Mouse (Mus musculus): ENCODE measurements at regions not wholly inside any gene's neighbourhood (a gene's known extent, or its start where the extent isn't known, plus 50 kb on each side); places are given as distances from the start of the nearest gene placed in this dataset.

DNA sequence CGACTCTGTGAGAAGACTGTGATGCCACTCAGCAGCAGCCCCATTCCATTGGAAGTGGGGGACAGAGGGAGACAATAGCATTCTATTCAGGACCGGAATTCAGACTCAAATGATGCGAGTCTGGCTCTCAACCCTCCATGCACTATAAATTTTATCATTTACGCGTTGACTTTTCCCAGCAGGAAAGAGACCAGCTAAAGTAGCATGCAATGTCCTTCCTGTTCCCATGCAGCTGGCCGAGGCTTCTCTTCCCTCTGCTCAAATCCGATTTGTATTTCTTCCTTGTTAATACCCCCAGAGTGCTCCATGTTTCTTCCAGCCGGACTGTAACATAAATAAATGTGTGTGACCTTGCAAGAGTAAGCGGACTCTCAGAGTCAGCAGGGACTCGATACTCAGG is 376.4 kb upstream of the Tnp1 start:
- 26% methylated on average over 10 of the region's 10 CpGs for WGBS
- Histone ChIP-seq H3K27ac (replicated peaks) (no peak overlapping the region), H3K27me3 (replicated peaks) (no peaks in the 10 kb centered on the region), H3K9ac (replicated peaks) (no peak overlapping the region), H3K4me3 (replicated peaks) (no peak overlapping the region), H3K36me3 (no peaks in the 10 kb centered on the region), H3K9me3 (replicated peaks) (no peaks in the 10 kb centered on the region), H3K4me1 (peaks cover 6% of the 10 kb centered on the region), H3K4me2 (no peak overlapping the region)
- ATAC-seq (ENCODE audit: low FRiP score), result no peak

DNA sequence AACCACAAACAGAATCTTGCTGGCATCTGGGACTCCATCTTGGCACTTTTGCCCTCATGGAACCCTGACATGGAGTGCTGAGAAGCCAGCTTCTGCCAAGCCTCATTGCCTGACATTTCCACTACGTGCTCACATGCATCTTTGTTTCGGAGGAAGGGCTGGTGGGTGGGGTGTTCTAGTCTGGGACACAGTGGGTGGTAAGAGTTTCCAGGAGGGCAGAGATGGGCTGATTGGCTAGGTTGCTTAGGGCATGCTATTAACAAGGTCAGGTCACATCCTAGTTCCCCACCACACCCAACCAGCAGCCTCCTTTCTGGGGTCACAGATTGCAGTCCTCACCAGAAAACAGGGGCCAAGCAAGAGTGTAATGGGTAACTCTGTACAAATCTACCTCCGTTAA is 374.3 kb upstream of the Tnp1 start:
- Histone ChIP-seq H3K27ac (replicated peaks) (no peak overlapping the region), H3K9ac (replicated peaks) (no peak overlapping the region), H3K36me3 (no peaks in the 10 kb centered on the region), H3K27me3 (replicated peaks) (no peaks in the 10 kb centered on the region), H3K9me3 (replicated peaks) (no peaks in the 10 kb centered on the region), H3K4me1 (peaks cover 6% of the 10 kb centered on the region), H3K4me3 (replicated peaks) (no peak overlapping the region), H3K4me2 (no peak overlapping the region)
- 85% methylated on average over 3 of the region's 3 CpGs for WGBS
- ATAC-seq (ENCODE audit: low FRiP score), result no peak

DNA sequence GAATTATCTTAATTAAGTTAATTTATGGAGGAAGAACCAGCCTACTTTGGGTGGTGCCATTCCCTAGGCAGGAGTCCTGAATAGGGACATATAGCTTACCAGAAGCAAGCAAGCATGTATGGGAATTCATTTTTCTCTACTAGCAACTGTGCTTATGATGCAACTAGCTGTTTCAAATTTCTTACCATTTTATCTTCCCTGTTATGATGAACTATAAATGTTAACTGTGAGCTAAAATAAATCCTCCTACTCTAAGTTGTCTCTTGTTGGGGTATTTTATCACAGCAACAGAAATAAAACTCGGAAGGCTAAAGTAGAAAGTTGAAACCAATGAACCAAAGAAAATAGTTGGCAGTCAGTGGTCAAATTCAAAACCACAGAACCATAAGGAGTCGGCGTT is 373.5 kb upstream of the Tnp1 start:
- Histone ChIP-seq H3K4me1 (peaks cover 6% of the 10 kb centered on the region), H3K4me2 (no peak overlapping the region), H3K4me3 (replicated peaks) (no peak overlapping the region), H3K9ac (replicated peaks) (no peak overlapping the region), H3K36me3 (no peaks in the 10 kb centered on the region), H3K27me3 (replicated peaks) (no peaks in the 10 kb centered on the region), H3K27ac (replicated peaks) (no peak overlapping the region), H3K9me3 (replicated peaks) (no peaks in the 10 kb centered on the region)
- ATAC-seq (ENCODE audit: low FRiP score), result no peak
- WGBS, result 88% methylated on average over 3 of the region's 3 CpGs

DNA sequence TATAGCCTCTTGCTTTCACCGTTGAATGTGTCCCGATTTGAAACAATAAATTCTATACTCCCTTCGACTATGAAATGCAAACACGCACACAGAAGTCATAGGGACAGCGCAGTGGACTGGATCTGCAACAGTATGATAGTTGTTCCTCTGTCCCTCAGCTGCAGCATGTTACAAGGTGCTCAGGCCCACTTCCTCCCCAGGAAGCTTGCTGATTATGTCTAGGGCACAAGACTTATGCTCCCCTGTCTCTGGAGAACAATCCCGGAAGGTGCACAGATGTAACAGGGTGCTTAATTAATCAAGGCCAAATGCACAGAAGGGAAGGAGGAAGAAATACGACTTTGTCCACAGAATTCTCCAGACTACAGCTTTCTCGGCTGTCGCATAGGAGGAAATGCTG is 365.9 kb upstream of the Tnp1 start:
- Histone ChIP-seq H3K9me3 (replicated peaks) (no peaks in the 10 kb centered on the region), H3K9ac (replicated peaks) (no peak overlapping the region), H3K4me3 (replicated peaks) (no peak overlapping the region), H3K36me3 (no peaks in the 10 kb centered on the region), H3K27ac (replicated peaks) (no peak overlapping the region), H3K4me2 (no peak overlapping the region), H3K27me3 (replicated peaks) (no peaks in the 10 kb centered on the region), H3K4me1 (no peaks in the 10 kb centered on the region; the same call in 1 of the 2 replicates)
- WGBS, result 46% methylated on average over 9 of the region's 9 CpGs
- ATAC-seq (ENCODE audit: low FRiP score), result no peak

DNA sequence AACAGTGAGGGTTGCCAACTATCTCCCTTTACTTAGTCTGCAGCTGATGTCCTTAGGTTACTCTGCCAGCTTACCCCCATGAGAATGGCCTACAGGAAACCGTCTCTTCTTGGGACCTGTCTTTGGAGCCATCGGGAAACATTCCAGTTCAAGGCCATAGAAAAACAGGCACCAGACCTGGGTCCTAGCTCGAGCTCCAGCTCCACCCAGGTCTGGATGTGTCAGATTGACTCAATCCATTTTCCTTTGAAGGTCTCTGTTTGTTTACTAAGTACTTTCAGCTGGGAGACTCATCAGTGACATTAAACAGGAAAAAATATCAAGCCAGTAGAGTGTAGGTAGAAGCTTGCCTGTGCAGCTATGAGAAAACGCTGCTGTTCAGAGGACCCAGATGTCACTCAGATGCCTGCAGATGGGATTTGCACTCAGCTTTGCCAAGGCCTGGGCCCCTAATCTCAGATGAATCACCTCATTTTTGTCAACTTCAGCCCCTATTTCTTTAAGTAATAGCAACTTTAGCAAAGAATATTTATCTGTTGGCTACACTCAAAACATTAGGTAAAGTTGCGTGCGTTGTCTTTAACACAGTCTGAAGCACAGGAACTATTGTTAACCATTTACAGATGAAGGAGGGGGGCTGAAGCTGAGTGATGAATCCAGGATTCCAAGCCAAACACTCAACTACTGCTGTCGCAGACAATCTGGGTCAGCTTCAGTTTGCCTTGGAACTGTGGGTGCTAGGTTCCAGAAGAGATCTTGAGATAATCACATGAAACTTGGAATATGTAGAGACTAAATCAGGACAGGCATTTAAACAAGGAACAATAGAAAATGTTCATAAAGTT is 359.0 kb upstream of the Tnp1 start:
- Histone ChIP-seq H3K4me1 (no peaks in the 10 kb centered on the region; the same call in 1 of the 2 replicates), H3K9me3 (replicated peaks) (no peaks in the 10 kb centered on the region), H3K4me3 (replicated peaks) (no peak overlapping the region), H3K4me2 (no peak overlapping the region), H3K36me3 (no peaks in the 10 kb centered on the region), H3K27ac (replicated peaks) (no peak overlapping the region), H3K9ac (replicated peaks) (no peak overlapping the region), H3K27me3 (replicated peaks) (no peaks in the 10 kb centered on the region)
- 83% methylated on average over 7 of the region's 7 CpGs for WGBS
- no peak for ATAC-seq (ENCODE audit: low FRiP score)

DNA sequence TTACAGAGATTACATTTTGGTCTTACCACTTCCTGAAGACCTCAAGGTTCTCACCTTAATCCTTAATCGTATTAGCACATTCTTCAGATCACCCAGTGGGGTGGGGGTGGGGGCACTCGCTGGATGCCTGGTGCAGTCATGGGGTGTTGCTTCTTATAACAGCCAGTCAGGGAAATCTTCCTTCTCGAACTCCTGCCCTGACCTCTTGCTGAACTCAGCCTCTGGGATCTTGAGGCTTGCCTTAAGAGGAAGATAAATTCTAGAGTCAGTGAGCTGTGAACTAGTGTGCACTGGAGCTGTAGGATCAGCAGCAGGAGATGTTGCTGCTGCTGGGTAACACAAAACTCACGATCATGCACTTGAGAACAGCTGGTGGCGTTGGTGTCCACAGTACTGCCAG is 352.5 kb upstream of the Tnp1 start:
- WGBS, result 60% methylated on average over 5 of the region's 5 CpGs
- Histone ChIP-seq H3K4me2 (no peak overlapping the region), H3K27ac (replicated peaks) (no peak overlapping the region), H3K36me3 (no peaks in the 10 kb centered on the region), H3K9me3 (replicated peaks) (no peaks in the 10 kb centered on the region), H3K9ac (replicated peaks) (no peak overlapping the region), H3K4me3 (replicated peaks) (no peak overlapping the region), H3K4me1 (peaks cover 16% of the 10 kb centered on the region), H3K27me3 (replicated peaks) (no peaks in the 10 kb centered on the region)
- ATAC-seq (ENCODE audit: low FRiP score), result no peak

DNA sequence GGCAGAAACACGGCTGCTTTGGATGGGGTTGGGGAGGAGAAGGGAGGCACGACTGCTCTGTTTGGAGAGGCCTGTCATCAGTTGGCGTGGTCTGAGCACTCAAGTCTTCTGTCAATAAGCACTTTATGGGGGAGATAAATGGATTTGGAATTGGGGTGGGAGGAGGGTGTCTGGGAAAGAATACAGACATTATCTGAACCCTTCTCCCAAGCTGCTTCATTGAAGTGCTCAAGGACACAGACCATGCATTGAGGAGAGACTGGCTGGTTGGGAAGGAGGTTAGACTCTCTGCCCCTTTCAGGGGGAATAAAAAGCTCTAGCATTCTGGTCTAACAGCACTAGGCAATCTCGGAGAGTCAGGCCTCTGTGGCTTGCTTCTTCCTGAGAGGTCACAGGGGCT is 350.1 kb upstream of the Tnp1 start:
- no peak overlapping the region for H3K9ac ChIP-seq (replicated peaks)
- 59% methylated on average over 4 of the region's 4 CpGs for WGBS
- H3K27ac ChIP-seq (replicated peaks), result no peak overlapping the region
- H3K27me3 ChIP-seq (replicated peaks), result no peaks in the 10 kb centered on the region
- no peaks in the 10 kb centered on the region for H3K9me3 ChIP-seq (replicated peaks)
- no peak overlapping the region for H3K4me2 ChIP-seq
- H3K36me3 ChIP-seq, result no peaks in the 10 kb centered on the region
- no peak for ATAC-seq (ENCODE audit: low FRiP score)
- H3K4me1 ChIP-seq, result peaks cover 29% of the 10 kb centered on the region
- H3K4me3 ChIP-seq (replicated peaks), result no peak overlapping the region

DNA sequence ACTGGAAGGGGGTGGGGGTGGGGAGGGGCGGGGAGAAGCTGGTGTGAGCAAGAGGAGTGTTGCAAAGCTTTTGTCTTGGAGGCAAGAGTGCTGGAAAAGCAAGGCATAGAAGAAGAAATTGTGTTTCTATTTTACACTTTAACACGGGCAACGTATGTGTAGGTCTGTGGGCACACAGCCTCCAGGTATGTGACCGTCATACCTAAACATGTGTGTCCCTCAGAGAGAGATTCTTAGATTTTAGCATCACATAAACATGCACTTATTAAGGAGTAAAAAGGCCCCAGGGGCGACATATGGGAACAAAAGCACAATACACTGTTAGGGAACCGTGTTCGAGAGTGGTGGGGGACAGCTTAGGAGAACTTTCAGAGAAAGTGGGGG is 348.6 kb upstream of the Tnp1 start:
- Histone ChIP-seq H3K27ac (replicated peaks) (peak overlapping the region; percentile 65), H3K36me3 (no peaks in the 10 kb centered on the region), H3K9me3 (replicated peaks) (no peaks in the 10 kb centered on the region), H3K4me3 (replicated peaks) (no peak overlapping the region), H3K4me1 (peaks cover 29% of the 10 kb centered on the region), H3K4me2 (no peak overlapping the region), H3K9ac (replicated peaks) (no peak overlapping the region), H3K27me3 (replicated peaks) (no peaks in the 10 kb centered on the region)
- WGBS, result 37% methylated on average over 7 of the region's 7 CpGs
- 0 out of 2 replicates have a peak, but pooled peaks have one; percentile 3 for ATAC-seq (ENCODE audit: low FRiP score)

DNA sequence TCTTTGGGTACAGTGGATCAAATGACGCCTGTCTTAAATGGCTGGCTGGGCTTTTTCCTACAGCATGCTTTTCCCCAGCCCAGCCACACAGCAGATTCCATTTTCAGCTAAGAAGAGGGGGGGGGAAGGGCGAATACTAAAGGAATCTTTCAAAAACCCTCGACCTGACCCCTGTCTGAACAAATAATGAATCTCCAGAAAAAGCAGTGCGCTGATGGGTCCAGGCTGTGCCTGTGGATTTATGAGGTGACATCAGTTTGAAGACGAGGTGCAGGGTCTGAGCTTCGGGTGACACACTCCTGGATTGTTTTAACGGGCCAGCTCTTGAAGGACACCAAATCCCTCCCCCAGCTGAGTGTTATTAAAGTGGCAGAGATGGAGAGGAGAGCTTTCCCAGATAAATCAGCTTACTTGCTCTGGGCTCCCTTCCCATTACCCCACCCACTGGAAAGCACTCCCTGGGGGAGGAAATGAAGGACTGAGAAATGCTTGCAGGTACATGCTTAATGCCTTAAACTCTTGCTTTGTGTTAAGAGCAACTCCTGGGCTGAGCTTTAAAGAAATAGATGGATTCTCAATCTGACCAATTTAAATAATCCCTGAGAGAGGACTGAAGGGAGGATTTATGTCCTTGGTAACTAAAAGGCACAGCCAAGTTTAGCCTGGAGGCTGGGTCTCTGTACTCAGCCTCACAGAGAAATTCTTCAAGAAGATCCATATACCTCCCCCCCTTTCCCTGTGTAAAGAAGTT is 348.0 kb upstream of the Tnp1 start:
- Histone ChIP-seq H3K27me3 (replicated peaks) (no peaks in the 10 kb centered on the region), H3K4me2 (peak overlapping the region; percentile 35), H3K9me3 (replicated peaks) (no peaks in the 10 kb centered on the region), H3K4me1 (peaks cover 29% of the 10 kb centered on the region), H3K36me3 (no peaks in the 10 kb centered on the region), H3K4me3 (replicated peaks) (no peak overlapping the region), H3K9ac (replicated peaks) (no peak overlapping the region), H3K27ac (replicated peaks) (peak overlapping the region; percentile 65)
- WGBS, result 4% methylated on average over 7 of the region's 7 CpGs
- peak; percentile 83 for ATAC-seq (ENCODE audit: low FRiP score)

DNA sequence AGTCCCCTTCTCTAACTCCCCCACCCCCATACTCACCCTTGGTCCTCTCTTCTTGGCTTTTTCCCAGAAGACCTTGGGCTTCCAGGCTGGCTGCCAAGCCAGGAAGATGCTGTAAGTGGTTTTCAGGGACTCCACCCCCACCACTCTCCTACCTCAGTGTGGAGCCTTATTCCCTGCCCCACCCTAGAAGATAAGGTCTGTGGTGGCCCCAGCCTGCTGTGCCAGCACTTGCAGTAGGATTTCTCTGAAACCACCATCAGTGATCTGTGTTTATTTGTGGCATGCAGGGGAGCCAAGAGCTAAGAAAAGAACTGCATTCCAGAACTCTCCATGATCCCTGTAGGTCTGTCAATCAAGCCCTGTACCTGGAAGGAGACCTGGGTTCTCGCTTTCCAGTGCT is 346.4 kb upstream of the Tnp1 start:
- no peaks in the 10 kb centered on the region for H3K36me3 ChIP-seq
- H3K9me3 ChIP-seq (replicated peaks), result no peaks in the 10 kb centered on the region
- no peaks in the 10 kb centered on the region for H3K27me3 ChIP-seq (replicated peaks)
- no peak overlapping the region for H3K4me2 ChIP-seq
- no peak overlapping the region for H3K4me3 ChIP-seq (replicated peaks)
- WGBS, result 83% methylated on average over 1 of the region's 1 CpGs
- H3K9ac ChIP-seq (replicated peaks), result no peak overlapping the region
- H3K27ac ChIP-seq (replicated peaks), result peak overlapping the region; percentile 15; the same call in 1 of the 2 replicates
- no peak for ATAC-seq (ENCODE audit: low FRiP score)
- H3K4me1 ChIP-seq, result peaks cover 29% of the 10 kb centered on the region

DNA sequence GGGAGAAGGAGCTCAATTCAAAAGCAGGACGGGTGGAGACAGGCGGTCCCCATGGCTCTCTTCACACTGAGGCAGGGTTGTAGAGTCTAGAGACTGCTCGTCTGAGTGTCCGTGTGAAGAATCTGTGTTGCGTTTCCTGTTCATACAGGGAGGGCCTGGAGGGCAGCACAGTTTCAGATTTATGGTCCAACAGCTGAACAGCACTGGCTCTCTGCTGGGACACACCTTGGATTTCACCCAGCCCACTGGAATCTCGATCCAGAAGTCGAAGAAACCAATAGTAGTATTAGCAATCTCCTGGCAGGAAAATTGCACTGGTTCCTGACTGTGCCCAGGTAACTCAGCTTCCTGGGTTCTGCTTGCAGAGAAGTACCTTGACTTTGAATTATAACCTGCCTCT is 345.6 kb upstream of the Tnp1 start:
- no peak overlapping the region for H3K4me3 ChIP-seq (replicated peaks)
- no peak for ATAC-seq (ENCODE audit: low FRiP score)
- peaks cover 29% of the 10 kb centered on the region for H3K4me1 ChIP-seq
- WGBS, result 75% methylated on average over 7 of the region's 7 CpGs
- H3K27ac ChIP-seq (replicated peaks), result no peak overlapping the region
- H3K9ac ChIP-seq (replicated peaks), result no peak overlapping the region
- H3K27me3 ChIP-seq (replicated peaks), result no peaks in the 10 kb centered on the region
- H3K9me3 ChIP-seq (replicated peaks), result no peaks in the 10 kb centered on the region
- no peak overlapping the region for H3K4me2 ChIP-seq
- H3K36me3 ChIP-seq, result no peaks in the 10 kb centered on the region

DNA sequence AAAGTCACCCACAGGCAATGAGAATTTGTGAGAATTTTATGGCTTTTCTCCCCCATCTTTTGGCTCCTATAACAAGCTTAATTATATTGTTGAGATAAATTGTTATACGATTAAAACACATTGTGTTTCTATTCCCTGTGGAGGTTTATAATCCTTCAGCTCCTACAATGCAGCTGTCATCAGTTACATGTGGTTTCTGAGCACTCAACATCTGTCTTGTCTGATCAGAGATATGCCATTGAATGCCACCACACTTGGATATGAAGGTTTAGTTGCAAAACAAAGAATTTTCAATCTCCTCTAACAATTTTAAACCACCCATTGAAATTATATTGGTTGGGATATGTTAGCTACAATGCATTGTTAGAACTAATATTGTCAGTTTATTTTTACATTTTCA is 338.7 kb upstream of the Tnp1 start:
- H3K9me3 ChIP-seq (replicated peaks), result no peaks in the 10 kb centered on the region
- no peaks in the 10 kb centered on the region for H3K36me3 ChIP-seq
- no peak overlapping the region for H3K4me3 ChIP-seq (replicated peaks)
- no peaks in the 10 kb centered on the region for H3K27me3 ChIP-seq (replicated peaks)
- H3K4me1 ChIP-seq, result no peaks in the 10 kb centered on the region
- 39% methylated on average over 1 of the region's 1 CpGs for WGBS
- H3K9ac ChIP-seq (replicated peaks), result no peak overlapping the region
- ATAC-seq (ENCODE audit: low FRiP score), result no peak
- H3K27ac ChIP-seq (replicated peaks), result no peak overlapping the region
- H3K4me2 ChIP-seq, result no peak overlapping the region
